Mouse (Mus musculus) ovary, postnatal 14 days (tissue): ENCODE measurements around the gene Dpp9.
"Not testable (repeated sequence)": the region's sequence is repeated elsewhere in the genome, so short reads cannot be mapped to it uniquely, and the experiment has no call there.

Experiments
- DNase-seq: peaks from one replicate; pipeline ENCODE4 v3.0.0; 2022; ENCODE audit warnings: low spot score

Dpp9 gene

GRCm38 (mm10) chr17:56218377-56219191 lies at the start of gene Dpp9:
TSS of gene Dpp9 (minus strand) at chr17:56218905.
- DNase-seq: peak; percentile 76

GRCm38 (mm10) chr17:56266271-56266670 lies 47.6 kb upstream of the Dpp9 start:
- no peak for DNase-seq

GRCm38 (mm10) chr17:56265869-56266268 lies 47.2 kb upstream of the Dpp9 start:
- no peak for DNase-seq

- DNase-seq: no peak
Observed at GRCm38 (mm10) chr17:56265011-56265410, 46.3 kb upstream of the Dpp9 start.

- peak; percentile 71 for DNase-seq
Observed at GRCm38 (mm10) chr17:56264020-56264419, 45.3 kb upstream of the Dpp9 start.

GRCm38 (mm10) chr17:56262645-56263094 lies 44.0 kb upstream of the Dpp9 start:
- no peak for DNase-seq

GRCm38 (mm10) chr17:56261166-56261565 lies 42.5 kb upstream of the Dpp9 start:
- DNase-seq: no peak

GRCm38 (mm10) chr17:56259301-56260037 lies 40.8 kb upstream of the Dpp9 start:
- no peak for DNase-seq

- DNase-seq: not testable (repeated sequence)
Observed at GRCm38 (mm10) chr17:56258812-56259211, 40.1 kb upstream of the Dpp9 start.

GRCm38 (mm10) chr17:56258269-56258668 lies 39.6 kb upstream of the Dpp9 start:
- DNase-seq: not testable (repeated sequence)

- DNase-seq: no peak
Observed at GRCm38 (mm10) chr17:56257181-56257894, 38.6 kb upstream of the Dpp9 start.

GRCm38 (mm10) chr17:56256239-56256881 lies 37.7 kb upstream of the Dpp9 start, which contains the start of gene Fem1a:
TSS of gene Fem1a (plus strand) at chr17:56256810.
- DNase-seq: peak; percentile 83

- DNase-seq: peak; percentile 95
Observed at GRCm38 (mm10) chr17:56255863-56256238, 37.1 kb upstream of the Dpp9 start.

- DNase-seq: no peak
Observed at GRCm38 (mm10) chr17:56255429-56255828, 36.7 kb upstream of the Dpp9 start.

- no peak for DNase-seq
Observed at GRCm38 (mm10) chr17:56254695-56255094, 36.0 kb upstream of the Dpp9 start.

- peak; percentile 64 for DNase-seq
Observed at GRCm38 (mm10) chr17:56251136-56251829, 32.6 kb upstream of the Dpp9 start.

GRCm38 (mm10) chr17:56245608-56246007 lies 26.9 kb upstream of the Dpp9 start:
- no peak for DNase-seq

GRCm38 (mm10) chr17:56241541-56242401 lies 23.1 kb upstream of the Dpp9 start:
- peak; percentile 91 for DNase-seq

- DNase-seq: no peak
Observed at GRCm38 (mm10) chr17:56233818-56234469, 15.2 kb upstream of the Dpp9 start.

GRCm38 (mm10) chr17:56233389-56233788 lies 14.7 kb upstream of the Dpp9 start:
- no peak for DNase-seq
